Mouse (Mus musculus): ENCODE data around the gene Cdhr2. TPM values are rescaled to one million over a fixed set of nuclear protein-coding genes. Genes with fewer than 3 reads are reported as not detected.

Cdhr2 gene
- polyA plus RNA-seq, 1 experiment from 2014 or later, result 0.29 TPM

DNA sequence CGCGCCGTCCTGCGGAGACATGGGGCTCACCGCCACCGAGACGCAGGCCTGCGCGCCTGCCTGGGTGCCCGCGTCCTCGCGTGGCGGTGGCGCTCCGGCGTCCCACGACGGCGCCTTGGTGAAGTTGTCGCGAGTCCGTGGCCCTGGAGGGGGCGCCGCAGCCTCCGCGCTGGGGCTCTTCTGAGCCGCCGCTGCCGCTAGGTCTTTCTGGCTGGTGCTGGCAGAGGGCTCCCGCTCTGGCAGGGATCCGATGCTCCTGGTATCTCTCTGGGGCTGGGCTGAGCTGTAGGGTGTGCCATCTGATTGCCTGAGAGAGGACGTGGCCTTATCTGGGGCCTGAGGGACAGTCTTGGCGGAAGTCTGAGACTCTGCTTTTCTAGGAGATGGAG lies 36.9 kb downstream of the Cdhr2 start:
- 7% methylated on average over 34 of the region's 34 CpGs for WGBS
- Histone ChIP-seq H3K36me3 (peaks cover 51% of the 10 kb centered on the region), H3K4me3 (peak overlapping the region; percentile 24; the same call in 1 of the 2 replicates), H3K27me3 (peaks cover 14% of the 10 kb centered on the region), H3K27ac (replicated peaks) (no peak overlapping the region), H3K4me2 (replicated peaks) (peak overlapping the region; percentile 36), H3K9ac (replicated peaks) (no peak overlapping the region; the same call in 1 of the 2 replicates), H3K4me1 (peaks cover 20% of the 10 kb centered on the region), H3K9me3 (no peaks in the 10 kb centered on the region)
- ATAC-seq (replicated peaks), result no peak

DNA sequence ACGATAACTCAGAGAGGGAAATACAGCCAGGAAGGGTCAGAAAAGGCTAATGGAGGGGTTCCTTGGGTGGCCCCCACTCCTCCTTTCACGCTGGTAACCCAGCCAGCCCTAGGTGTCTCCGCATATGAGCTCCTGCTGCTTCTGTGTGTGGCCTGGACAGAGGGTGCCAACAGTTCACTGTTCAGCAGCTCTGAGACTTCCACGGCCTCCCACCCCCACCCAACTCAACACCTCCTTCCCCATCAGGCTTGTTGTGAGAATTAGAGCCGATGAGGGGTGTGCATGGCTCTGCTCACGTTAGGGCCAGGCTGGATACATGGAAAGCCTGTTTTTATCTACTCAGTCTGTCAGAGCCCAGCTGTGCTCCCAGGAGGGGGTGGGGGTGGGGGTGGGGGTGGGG lies 44.8 kb downstream of the Cdhr2 start:
- H3K36me3 ChIP-seq, result peaks cover 10% of the 10 kb centered on the region; the same call in 1 of the 2 replicates
- 35% methylated on average over 6 of the region's 6 CpGs for WGBS
- H3K4me1 ChIP-seq, result peaks cover 57% of the 10 kb centered on the region
- H3K27ac ChIP-seq (replicated peaks), result peak overlapping the region; percentile 52; the same call in 1 of the 2 replicates
- H3K9me3 ChIP-seq, result no peaks in the 10 kb centered on the region
- H3K27me3 ChIP-seq, result no peaks in the 10 kb centered on the region
- no peak overlapping the region for H3K9ac ChIP-seq (replicated peaks)
- peak overlapping the region; percentile 33 for H3K4me2 ChIP-seq (replicated peaks)
- H3K4me3 ChIP-seq, result no peak overlapping the region
- no peak for ATAC-seq (replicated peaks)

DNA sequence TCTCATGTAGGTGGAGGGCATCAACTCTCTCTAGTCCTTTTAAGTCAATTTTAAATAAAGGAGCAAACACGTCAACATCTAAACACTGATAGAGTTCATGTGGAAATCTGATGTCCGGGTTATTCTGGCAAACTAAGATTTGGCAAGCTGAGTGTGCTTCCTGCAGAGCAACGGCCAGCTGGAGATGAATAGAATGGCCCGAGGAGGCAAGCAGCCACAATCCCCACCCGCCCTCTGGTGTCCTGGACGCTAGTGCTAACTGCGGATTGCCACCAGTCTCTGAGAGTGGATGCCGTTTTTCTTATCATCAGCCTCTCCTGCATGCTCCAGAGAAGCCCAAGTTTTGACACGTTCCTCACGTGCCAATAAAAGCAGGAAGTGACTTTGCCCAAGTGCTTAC lies 45.6 kb downstream of the Cdhr2 start:
- peaks cover 52% of the 10 kb centered on the region for H3K4me1 ChIP-seq
- 29% methylated on average over 10 of the region's 10 CpGs for WGBS
- no peak overlapping the region for H3K9ac ChIP-seq (replicated peaks)

DNA sequence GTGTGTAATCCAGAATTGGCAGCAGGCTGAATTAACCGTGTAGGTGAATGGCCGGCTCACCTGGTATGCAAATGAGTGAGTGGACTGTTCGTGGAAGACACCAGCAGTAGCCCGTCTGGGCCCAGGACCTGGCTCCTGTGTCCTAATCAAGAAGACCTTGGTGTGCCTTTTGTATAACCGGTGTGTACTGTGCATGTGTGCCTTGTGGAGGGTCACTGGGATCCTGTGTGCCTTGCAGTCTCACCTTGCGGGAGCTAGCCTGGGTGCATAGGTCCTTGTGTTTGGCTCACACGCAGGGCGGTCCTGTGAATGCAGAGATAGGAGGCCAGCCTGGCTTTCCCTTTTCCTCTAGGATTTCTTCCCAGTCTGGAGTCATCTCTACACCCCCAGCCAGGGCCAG lies 46.9 kb downstream of the Cdhr2 start:
- H3K9ac ChIP-seq (replicated peaks), result peak overlapping the region; percentile 76
- 84% methylated on average over 8 of the region's 8 CpGs for WGBS
- H3K36me3 ChIP-seq, result 0 out of 2 replicates have a peak, but pooled peaks cover 4% of the 10 kb centered on the region
- H3K27me3 ChIP-seq, result peaks cover 5% of the 10 kb centered on the region; the same call in 1 of the 2 replicates
- no peak for ATAC-seq (replicated peaks)
- H3K4me1 ChIP-seq, result peaks cover 62% of the 10 kb centered on the region
- H3K27ac ChIP-seq (replicated peaks), result peak overlapping the region; percentile 91; the same call in 1 of the 2 replicates
- H3K9me3 ChIP-seq, result no peaks in the 10 kb centered on the region
- peak overlapping the region; percentile 77 for H3K4me3 ChIP-seq
- H3K4me2 ChIP-seq (replicated peaks), result peak overlapping the region; percentile 69

More for the DNA sequence above, 45.6 kb downstream of the Cdhr2 start:
- 0 out of 2 replicates have a peak, but pooled peaks cover 4% of the 10 kb centered on the region for H3K36me3 ChIP-seq
- peaks cover 5% of the 10 kb centered on the region; the same call in 1 of the 2 replicates for H3K27me3 ChIP-seq
- H3K9me3 ChIP-seq, result no peaks in the 10 kb centered on the region
- H3K27ac ChIP-seq (replicated peaks), result no peak overlapping the region
- H3K4me2 ChIP-seq (replicated peaks), result peak overlapping the region; percentile 69
- peak overlapping the region; percentile 77; the same call in 1 of the 2 replicates for H3K4me3 ChIP-seq
- no peak for ATAC-seq (replicated peaks)

DNA sequence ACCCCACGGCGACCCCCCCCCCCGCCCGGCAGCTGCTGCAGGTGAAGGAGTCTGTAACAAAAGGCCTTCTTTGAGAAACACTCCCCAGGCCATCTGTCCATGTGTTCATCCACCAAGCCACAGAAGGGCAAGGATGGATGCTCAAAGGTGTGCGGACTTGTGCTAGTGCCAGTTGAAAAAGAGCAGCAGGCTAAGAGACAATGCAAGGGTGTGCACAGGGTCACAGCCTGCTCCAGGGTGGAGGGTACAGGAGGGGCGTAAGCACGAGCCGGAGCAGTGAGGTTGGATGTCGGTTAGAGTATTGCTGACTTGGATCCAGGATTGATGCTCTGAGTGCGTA lies 47.4 kb downstream of the Cdhr2 start:
- H3K4me1 ChIP-seq, result peaks cover 63% of the 10 kb centered on the region
- 25% methylated on average over 10 of the region's 10 CpGs for WGBS

DNA sequence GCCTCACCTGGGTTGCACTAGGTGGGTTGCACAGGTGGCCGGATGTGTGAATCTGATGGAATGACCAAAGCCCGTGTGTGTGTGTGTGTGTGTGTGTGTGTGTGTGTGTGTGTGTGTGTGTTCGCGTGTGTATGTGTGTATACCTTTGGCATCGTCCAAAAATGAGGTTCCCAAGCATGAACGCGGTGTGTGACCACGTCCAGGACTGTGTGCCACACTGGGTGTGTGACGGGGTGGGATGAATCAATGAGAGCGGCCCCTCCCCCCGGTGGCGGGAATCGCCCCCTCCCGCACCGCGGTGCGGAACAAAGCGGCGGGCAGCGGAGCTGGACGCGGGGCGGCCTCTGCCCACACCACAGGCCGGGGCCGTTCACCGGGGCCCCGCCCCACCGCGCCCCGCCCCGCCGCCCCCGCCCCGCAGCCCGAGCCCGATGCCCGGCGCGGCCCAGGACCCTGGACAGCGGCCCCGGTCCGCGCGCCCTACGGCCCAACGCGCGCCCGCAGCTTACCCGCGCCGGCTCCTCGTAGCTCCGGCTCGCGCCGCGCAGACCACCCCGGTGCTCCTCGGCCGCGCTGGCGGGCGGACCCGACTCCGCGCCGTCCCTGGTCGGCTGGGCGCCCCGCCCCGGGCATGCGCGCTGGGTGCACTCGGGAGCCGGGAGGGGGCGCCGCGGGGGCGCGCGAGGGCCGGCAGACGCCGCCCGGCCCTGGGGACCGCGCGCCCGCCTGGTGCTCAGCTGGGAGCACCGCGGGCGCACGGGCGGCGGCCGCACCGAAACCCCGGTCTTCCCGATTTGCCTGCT lies 48.0 kb downstream of the Cdhr2 start:
- WGBS, result 2% methylated on average over 48 of the region's 100 CpGs
- ATAC-seq (replicated peaks), result peak; percentile 92
- H3K36me3 ChIP-seq, result no peaks in the 10 kb centered on the region
- no peaks in the 10 kb centered on the region for H3K9me3 ChIP-seq
- H3K27me3 ChIP-seq, result peaks cover 5% of the 10 kb centered on the region; the same call in 1 of the 2 replicates
- H3K4me1 ChIP-seq, result peaks cover 66% of the 10 kb centered on the region
- H3K4me2 ChIP-seq (replicated peaks), result peak overlapping the region; percentile 69
- peak overlapping the region; percentile 77 for H3K4me3 ChIP-seq
- peak overlapping the region; percentile 76 for H3K9ac ChIP-seq (replicated peaks)
- H3K27ac ChIP-seq (replicated peaks), result peak overlapping the region; percentile 91

More for the DNA sequence above, 47.4 kb downstream of the Cdhr2 start:
- ATAC-seq (replicated peaks), result peak; percentile 24
- Histone ChIP-seq H3K4me3 (peak overlapping the region; percentile 77), H3K4me2 (replicated peaks) (peak overlapping the region; percentile 69), H3K27me3 (peaks cover 5% of the 10 kb centered on the region; the same call in 1 of the 2 replicates), H3K9ac (replicated peaks) (peak overlapping the region; percentile 76), H3K27ac (replicated peaks) (peak overlapping the region; percentile 91), H3K9me3 (no peaks in the 10 kb centered on the region), H3K36me3 (0 out of 2 replicates have a peak, but pooled peaks cover 4% of the 10 kb centered on the region)

DNA sequence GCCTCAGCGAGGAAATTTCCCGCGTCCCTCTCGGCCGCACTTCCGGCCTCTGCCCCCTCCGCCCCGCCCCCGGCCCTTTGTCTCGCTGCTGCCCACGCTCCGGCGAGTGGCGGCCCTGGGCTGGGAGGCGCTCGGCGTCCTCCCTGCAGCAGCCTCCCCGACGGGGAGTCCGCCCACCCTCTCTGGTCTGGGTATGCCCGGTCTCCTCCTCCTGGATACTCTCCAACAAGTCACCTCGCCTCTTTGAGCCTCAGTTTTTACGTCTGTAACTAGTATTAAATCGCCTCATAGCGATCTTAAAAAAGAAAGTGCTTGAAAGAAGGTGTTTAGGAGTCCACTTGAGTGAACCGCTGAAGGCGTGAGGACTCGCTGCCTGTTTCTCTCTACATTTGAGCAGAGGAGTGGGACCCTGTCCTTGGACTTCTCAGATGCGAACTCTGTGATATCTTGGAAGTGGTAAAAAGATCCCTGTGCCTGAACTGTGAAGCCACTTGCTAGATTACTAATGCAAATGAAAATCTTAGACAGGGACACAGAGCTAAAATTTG lies 48.7 kb downstream of the Cdhr2 start, which contains the start of gene Gprin1:
Gene Gprin1 (minus strand): TSS at position 11 of the 548 bp plus-strand sequence.
- peak; percentile 64 for ATAC-seq (replicated peaks)

DNA sequence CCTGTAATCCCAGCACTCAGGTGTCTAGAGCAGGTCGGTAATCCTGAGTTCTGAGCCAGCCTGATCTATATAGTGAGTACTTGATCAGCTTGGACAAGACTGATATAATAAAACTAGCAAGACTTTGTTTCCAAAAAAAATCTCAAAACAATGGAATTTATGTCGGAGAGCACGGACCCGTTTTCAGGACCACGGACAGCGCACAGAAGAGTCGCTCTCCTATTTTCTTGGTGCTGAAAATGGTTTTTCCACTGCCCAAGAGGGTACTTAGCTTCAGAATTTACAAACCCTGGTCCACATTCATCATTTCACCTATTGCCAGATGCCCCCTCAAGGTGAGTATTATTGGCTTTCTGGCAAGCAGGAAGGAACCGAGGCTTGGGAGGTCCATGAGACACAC lies 49.4 kb downstream of the Cdhr2 start:
- H3K27me3 ChIP-seq, result peaks cover 5% of the 10 kb centered on the region; the same call in 1 of the 2 replicates
- 8% methylated on average over 8 of the region's 8 CpGs for WGBS
- no peak overlapping the region for H3K4me2 ChIP-seq (replicated peaks)
- no peaks in the 10 kb centered on the region for H3K36me3 ChIP-seq
- no peak overlapping the region for H3K9ac ChIP-seq (replicated peaks)
- ATAC-seq (replicated peaks), result no peak
- no peak overlapping the region for H3K4me3 ChIP-seq
- H3K9me3 ChIP-seq, result no peaks in the 10 kb centered on the region
- H3K4me1 ChIP-seq, result peaks cover 71% of the 10 kb centered on the region
- H3K27ac ChIP-seq (replicated peaks), result no peak overlapping the region

More for the DNA sequence above, 48.7 kb downstream of the Cdhr2 start, which contains the start of gene Gprin1:
- no peaks in the 10 kb centered on the region for H3K36me3 ChIP-seq
- H3K9ac ChIP-seq (replicated peaks), result peak within 1 kb of the TSS; percentile 76
- H3K4me1 ChIP-seq, result peaks cover 68% of the 10 kb centered on the region
- H3K9me3 ChIP-seq, result no peaks in the 10 kb centered on the region
- peak within 1 kb of the TSS; percentile 77 for H3K4me3 ChIP-seq
- H3K27me3 ChIP-seq, result peaks cover 5% of the 10 kb centered on the region; the same call in 1 of the 2 replicates
- peak within 1 kb of the TSS; percentile 69 for H3K4me2 ChIP-seq (replicated peaks)
- 2% methylated on average over 29 of the region's 29 CpGs for WGBS
- peak within 1 kb of the TSS; percentile 91 for H3K27ac ChIP-seq (replicated peaks)

DNA sequence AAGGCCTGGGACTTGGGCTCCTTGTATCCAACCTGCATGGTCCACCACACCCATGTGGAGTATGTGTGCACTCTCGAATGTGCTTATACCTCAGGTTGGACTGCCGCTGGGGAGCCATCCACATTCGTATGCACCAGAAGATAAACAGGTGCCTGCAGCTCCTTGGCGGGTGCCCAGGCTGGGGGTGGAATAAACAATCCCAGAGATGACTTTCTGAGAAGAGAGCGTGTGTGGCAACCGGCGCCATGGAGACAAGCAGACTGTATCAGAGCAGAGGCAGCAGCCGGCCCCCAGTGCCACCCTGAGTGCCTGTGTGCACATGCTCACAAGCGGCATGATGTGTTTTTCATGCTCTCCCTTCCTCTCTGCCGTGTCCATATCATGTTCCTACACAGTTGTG lies 51.4 kb downstream of the Cdhr2 start:
- WGBS, result 45% methylated on average over 10 of the region's 10 CpGs
- Histone ChIP-seq H3K9ac (replicated peaks) (no peak overlapping the region), H3K27ac (replicated peaks) (no peak overlapping the region), H3K9me3 (no peaks in the 10 kb centered on the region), H3K4me3 (no peak overlapping the region), H3K4me2 (replicated peaks) (no peak overlapping the region), H3K27me3 (peaks cover 5% of the 10 kb centered on the region; the same call in 1 of the 2 replicates), H3K4me1 (peaks cover 72% of the 10 kb centered on the region), H3K36me3 (no peaks in the 10 kb centered on the region)
- no peak for ATAC-seq (replicated peaks)

DNA sequence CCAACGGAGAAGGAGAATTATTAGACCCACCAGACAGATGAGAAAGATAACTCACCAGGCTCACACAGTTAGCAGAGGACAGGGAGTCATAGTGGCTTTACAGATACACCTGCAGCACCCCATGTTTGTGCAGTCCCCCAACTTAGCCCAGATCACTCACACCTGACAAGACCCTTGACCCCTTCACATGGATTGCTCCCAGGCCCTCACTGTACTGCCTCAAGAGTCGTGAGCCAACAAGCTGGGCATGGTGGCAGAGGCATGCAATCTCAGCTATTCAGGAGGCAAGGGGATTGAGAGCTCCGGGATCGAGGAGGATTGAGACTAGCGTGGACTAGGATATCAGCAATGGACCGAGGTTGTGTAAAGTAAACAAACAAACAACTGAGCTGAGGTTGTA lies 52.5 kb downstream of the Cdhr2 start:
- WGBS, result 58% methylated on average over 6 of the region's 6 CpGs
- ATAC-seq (replicated peaks), result no peak
- H3K27me3 ChIP-seq, result peaks cover 5% of the 10 kb centered on the region; the same call in 1 of the 2 replicates
- no peak overlapping the region for H3K27ac ChIP-seq (replicated peaks)
- no peaks in the 10 kb centered on the region for H3K9me3 ChIP-seq
- H3K9ac ChIP-seq (replicated peaks), result no peak overlapping the region
- no peak overlapping the region for H3K4me3 ChIP-seq
- H3K36me3 ChIP-seq, result no peaks in the 10 kb centered on the region
- peaks cover 70% of the 10 kb centered on the region for H3K4me1 ChIP-seq
- H3K4me2 ChIP-seq (replicated peaks), result no peak overlapping the region

DNA sequence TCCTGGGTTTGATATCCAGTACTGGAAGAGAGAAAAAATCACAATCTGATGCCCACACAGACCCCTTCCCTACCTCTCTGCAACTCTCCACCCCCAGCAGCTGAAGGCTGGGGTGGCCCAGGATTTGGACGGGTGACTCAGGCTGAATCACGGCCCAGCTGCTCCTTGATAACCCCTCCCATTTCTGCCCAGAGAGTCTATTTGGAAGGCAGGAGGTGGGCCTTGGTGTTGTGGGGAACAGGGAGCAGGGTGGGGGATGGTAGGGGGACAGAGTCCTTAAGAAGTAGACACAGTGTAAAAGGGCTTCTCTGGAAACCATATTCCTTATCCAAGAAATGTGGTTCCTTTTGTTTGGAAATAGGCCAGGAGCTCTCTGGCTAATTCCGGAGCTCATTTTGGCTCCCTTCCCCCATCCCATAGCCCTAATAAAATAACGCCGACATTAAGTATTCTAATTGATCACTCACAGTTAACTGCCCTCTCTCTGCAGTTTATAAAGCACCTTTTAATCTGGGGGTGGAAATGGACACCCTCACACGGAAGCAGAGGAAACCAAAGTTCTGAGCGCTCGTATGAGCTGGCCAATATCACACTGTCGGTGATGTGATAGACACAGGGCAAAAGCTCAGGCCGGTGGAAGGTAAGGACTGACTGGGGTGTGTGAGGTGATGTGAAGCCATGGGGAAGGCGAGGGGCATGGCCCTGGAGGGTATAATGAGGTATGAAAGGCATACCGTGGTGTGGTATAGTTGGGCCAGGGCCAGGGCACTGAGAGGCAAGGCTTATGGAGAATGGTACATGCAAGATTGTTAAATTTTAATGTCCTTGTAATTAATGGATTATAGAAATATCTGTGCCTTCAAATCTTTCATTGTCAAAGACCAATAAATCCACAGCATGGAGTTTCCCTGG lies 53.2 kb downstream of the Cdhr2 start:
- Histone ChIP-seq H3K27ac (replicated peaks) (peak overlapping the region; percentile 82), H3K9ac (replicated peaks) (no peak overlapping the region), H3K4me1 (peaks cover 75% of the 10 kb centered on the region), H3K36me3 (no peaks in the 10 kb centered on the region), H3K4me2 (replicated peaks) (no peak overlapping the region), H3K9me3 (no peaks in the 10 kb centered on the region), H3K27me3 (peaks cover 5% of the 10 kb centered on the region; the same call in 1 of the 2 replicates), H3K4me3 (no peak overlapping the region)
- 31% methylated on average over 12 of the region's 12 CpGs for WGBS
- ATAC-seq (replicated peaks), result no peak
